Mouse (Mus musculus) C2C12 (cell line): ENCODE measurements around the gene Cdk5rap2. TPM values are rescaled to one million over a fixed set of nuclear protein-coding genes. Genes with fewer than 3 reads are reported as not detected.

ENCODE experiments used
- H3K27me3 ChIP-seq: one replicate; pipeline ENCODE4 v1.6.1; 2011; ENCODE audit not compliant: control insufficient read depth, insufficient read depth, insufficient read length
- H3K36me3 ChIP-seq: one replicate; pipeline ENCODE4 v1.6.1; 2011; ENCODE audit not compliant: control insufficient read depth, insufficient read depth
- H3K4me3 ChIP-seq: one replicate; pipeline ENCODE4 v1.5.1; 2011; ENCODE audit warnings: mild to moderate bottlenecking, control low read depth; ENCODE audit not compliant: poor library complexity, insufficient read depth, severe bottlenecking
- H3K79me2 ChIP-seq: one replicate; pipeline ENCODE4 v1.6.1; 2011; ENCODE audit not compliant: control insufficient read depth, insufficient read depth
- H3K79me3 ChIP-seq: one replicate; pipeline ENCODE4 v1.6.1; 2011; ENCODE audit warnings: low read depth, control low read depth
- H3ac ChIP-seq: one replicate; pipeline ENCODE3; 2011; ENCODE audit warnings: low read depth; ENCODE audit not compliant: control insufficient read depth, insufficient read length
- CEBPB ChIP-seq: IDR thresholded peaks from one replicate; pipeline ENCODE4 v1.6.1; 2011; ENCODE audit warnings: low read depth, mild to moderate bottlenecking, control low read depth, moderate library complexity
- CTCF ChIP-seq: IDR thresholded peaks from one replicate; pipeline ENCODE4 v1.5.1; 2011; ENCODE audit not compliant: control insufficient read depth, insufficient read depth, insufficient read length
- FOSL1 ChIP-seq: IDR thresholded peaks from one replicate; pipeline ENCODE4 v1.8.0; 2011; ENCODE audit warnings: mild to moderate bottlenecking, low read length; ENCODE audit not compliant: poor library complexity, insufficient read depth, severe bottlenecking
- MAX ChIP-seq: IDR thresholded peaks from one replicate; pipeline ENCODE4 v1.6.1; 2011; ENCODE audit warnings: mild to moderate bottlenecking, control low read depth
- MYOD1 ChIP-seq: IDR thresholded peaks from one replicate; pipeline ENCODE4 v1.6.1; 2011; ENCODE audit warnings: low read depth; ENCODE audit not compliant: control insufficient read depth, insufficient read length
- MYOG ChIP-seq: IDR thresholded peaks from one replicate; pipeline ENCODE4 v1.6.1; 2011; ENCODE audit not compliant: control insufficient read depth, insufficient read length; ENCODE audit errors: extremely low read depth
- USF1 ChIP-seq: IDR thresholded peaks from one replicate; pipeline ENCODE4 v1.6.1; 2011; ENCODE audit warnings: low read depth, mild to moderate bottlenecking, control low read depth, moderate library complexity
- polyA plus RNA-seq: library from polyadenylated mRNA; unstranded; fragments of >200 nt; fragmentation: generic; extraction: Trizol; gene quantifications from one replicate; pipeline ENCODE4 v1.2.1, GENCODE M21; 2012; ENCODE audit warnings: missing spikeins

Gene Cdk5rap2
- polyA plus RNA-seq, 1 experiment: 11.4 TPM

DNA sequence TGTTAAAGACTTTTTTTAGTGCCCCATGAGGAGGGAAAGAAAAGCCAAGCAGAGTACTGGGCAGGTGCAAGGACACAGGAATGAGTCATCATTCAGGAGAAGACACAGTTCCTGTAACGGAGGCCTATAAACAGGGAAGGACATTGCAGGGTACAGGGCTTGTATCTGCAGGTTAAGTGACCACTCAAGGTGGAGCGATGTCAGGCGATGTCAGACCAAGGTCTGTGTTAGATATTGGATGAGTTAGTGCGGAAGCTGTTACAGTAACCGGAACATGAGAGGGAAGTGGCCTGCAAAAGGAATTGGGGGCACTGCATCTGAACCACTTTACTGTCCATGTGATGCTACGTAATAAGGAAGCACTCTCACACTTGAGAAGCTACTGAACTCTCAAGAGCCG, 170.5 kb downstream of the Cdk5rap2 start:
- peaks cover 39% of the 10 kb centered on the region for H3K36me3 ChIP-seq

DNA sequence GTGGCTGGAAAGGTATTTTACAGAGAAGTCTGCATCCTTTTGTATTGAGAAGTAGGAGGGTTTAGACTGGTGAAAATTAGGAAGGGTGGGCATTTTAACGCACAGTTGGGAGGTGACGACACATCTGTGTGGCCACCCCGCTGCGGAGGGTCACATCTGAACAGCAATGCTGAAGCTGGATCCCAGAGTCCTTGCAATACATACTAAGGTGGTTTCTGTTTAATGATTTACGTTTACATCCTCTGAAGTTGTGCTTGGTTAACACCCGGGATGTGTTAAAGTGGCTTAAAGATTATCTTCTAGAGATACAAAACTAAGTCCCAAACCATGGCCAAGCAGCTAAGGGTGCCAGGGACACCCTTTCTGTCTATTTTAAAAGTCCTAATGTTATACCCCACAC, 171.4 kb downstream of the Cdk5rap2 start:
- Histone ChIP-seq H3ac (no peak overlapping the region), H3K79me3 (no peaks in the 10 kb centered on the region), H3K36me3 (peaks cover 35% of the 10 kb centered on the region), H3K27me3 (no peaks in the 10 kb centered on the region), H3K4me3 (no peak overlapping the region), H3K79me2 (no peaks in the 10 kb centered on the region)
- TF ChIP-seq MYOG: no peak
- no peak for TF ChIP-seq USF1
- TF ChIP-seq MAX: no peak
- TF ChIP-seq MYOD1: no peak
- no peak for TF ChIP-seq FOSL1
- no peak for TF ChIP-seq CTCF
- TF ChIP-seq CEBPB: no peak

More for the DNA sequence above, 170.5 kb downstream of the Cdk5rap2 start:
- Histone ChIP-seq H3K79me3 (no peaks in the 10 kb centered on the region), H3ac (no peak overlapping the region), H3K27me3 (no peaks in the 10 kb centered on the region), H3K79me2 (no peaks in the 10 kb centered on the region), H3K4me3 (no peak overlapping the region)
- TF ChIP-seq USF1 (no peak), CTCF (no peak), MYOD1 (no peak), FOSL1 (no peak), MYOG (no peak), MAX (no peak), CEBPB (no peak)

DNA sequence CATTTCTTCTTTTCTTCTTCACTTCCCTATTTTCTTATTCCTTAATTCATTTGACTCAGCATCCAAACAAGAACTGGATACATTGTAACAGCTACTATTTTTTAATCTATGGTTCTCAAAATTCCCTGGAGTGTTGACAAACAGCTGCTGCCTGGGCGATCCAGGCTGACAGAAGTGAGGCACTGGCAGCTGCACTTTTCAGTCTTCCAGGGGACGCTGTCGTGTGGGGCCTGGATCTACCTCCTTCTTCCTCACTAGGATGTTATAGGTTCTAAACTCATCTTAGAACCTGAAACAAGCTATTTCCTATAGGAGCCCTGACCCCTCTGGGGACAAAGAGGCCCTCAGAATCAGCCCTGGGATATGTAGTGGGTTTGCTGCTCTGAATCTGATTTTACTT, 177.9 kb downstream of the Cdk5rap2 start:
- H3K4me3 ChIP-seq: no peak overlapping the region
- no peak overlapping the region for H3ac ChIP-seq
- H3K36me3 ChIP-seq: peaks cover 38% of the 10 kb centered on the region
- TF ChIP-seq MYOG (no peak), FOSL1 (no peak), CTCF (no peak)
- H3K79me3 ChIP-seq: no peaks in the 10 kb centered on the region
- H3K27me3 ChIP-seq: no peaks in the 10 kb centered on the region
- no peaks in the 10 kb centered on the region for H3K79me2 ChIP-seq

DNA sequence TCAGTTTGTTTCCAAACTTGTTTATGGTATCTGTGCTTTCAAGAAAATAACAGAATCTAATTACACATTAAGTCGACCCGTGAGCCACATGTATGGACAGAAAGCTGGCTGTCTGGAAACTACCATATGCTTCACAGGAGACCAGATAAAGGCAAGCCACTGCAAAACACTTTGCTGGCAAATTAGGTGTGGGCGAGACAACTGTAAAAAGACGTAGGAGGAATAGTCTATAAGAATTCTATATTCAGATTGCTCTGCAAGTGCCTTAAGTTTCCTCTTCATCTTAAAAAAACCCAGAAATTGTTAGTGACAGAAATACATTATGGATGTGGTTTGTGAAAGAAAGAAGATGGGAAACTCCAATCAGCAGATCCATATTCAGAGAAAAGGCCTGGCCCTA, 180.4 kb downstream of the Cdk5rap2 start:
- Histone ChIP-seq H3K79me3 (no peaks in the 10 kb centered on the region), H3K79me2 (no peaks in the 10 kb centered on the region), H3ac (no peak overlapping the region), H3K4me3 (no peak overlapping the region), H3K27me3 (no peaks in the 10 kb centered on the region), H3K36me3 (peaks cover 20% of the 10 kb centered on the region)
- TF ChIP-seq CEBPB (no peak), MAX (no peak), FOSL1 (no peak), MYOD1 (no peak), MYOG (no peak), CTCF (no peak), USF1 (no peak)

DNA sequence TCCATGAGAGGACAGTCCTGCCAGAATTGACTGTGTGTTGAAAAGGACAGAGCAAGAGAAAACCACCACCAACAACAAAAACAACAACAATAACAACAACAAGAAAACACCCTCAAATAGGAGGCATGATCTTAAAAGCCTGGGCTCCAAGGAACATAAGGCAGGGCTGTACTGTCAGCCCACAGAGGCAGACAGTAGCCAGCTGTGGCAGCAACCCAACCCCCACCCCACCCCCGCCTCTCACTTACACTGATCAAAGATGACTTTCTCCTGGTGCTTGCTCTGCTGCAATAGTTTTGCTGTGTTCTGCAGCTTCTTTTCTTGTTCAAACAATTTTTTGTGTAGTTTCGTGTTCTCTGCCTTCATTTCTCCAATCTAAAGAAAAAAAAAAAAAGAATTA, 181.9 kb downstream of the Cdk5rap2 start:
- Histone ChIP-seq H3K36me3 (peaks cover 22% of the 10 kb centered on the region), H3K4me3 (no peak overlapping the region), H3ac (no peak overlapping the region), H3K79me3 (no peaks in the 10 kb centered on the region), H3K79me2 (no peaks in the 10 kb centered on the region), H3K27me3 (no peaks in the 10 kb centered on the region)
- TF ChIP-seq USF1 (no peak), CEBPB (no peak), CTCF (no peak), FOSL1 (no peak)

DNA sequence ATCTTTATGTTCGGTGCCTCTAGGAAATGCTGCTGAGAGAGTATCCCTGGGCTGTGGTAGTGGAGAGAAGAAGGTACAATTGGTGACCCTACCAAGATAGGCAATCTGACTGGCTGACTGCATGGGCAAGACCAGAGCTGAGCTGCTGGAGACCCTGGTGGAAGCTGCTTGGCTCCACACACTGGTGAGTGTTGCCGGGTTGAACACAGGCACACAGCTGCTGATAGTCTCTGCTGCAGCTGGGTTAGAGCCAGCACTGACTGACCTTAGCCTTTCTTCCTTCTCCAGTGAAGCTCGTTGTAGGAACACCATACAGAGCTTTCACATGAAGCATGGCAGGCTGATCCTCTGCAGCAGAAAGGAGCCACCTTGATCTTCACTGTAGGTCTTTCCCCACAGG, 182.6 kb downstream of the Cdk5rap2 start:
- TF ChIP-seq MYOD1: no peak
- TF ChIP-seq CTCF: no peak
- no peak for TF ChIP-seq FOSL1
- TF ChIP-seq CEBPB: no peak
- TF ChIP-seq MAX: no peak
- TF ChIP-seq USF1: no peak
- no peak for TF ChIP-seq MYOG
- H3ac ChIP-seq: no peak overlapping the region
- no peaks in the 10 kb centered on the region for H3K27me3 ChIP-seq
- H3K36me3 ChIP-seq: peaks cover 26% of the 10 kb centered on the region
- H3K79me2 ChIP-seq: no peaks in the 10 kb centered on the region
- H3K4me3 ChIP-seq: no peak overlapping the region
- no peaks in the 10 kb centered on the region for H3K79me3 ChIP-seq
